Mouse (Mus musculus) liver, embryonic 12.5 days (tissue): ENCODE results near the gene Tmem40. TPM values are rescaled to one million over a fixed set of nuclear protein-coding genes. Genes with fewer than 3 reads are reported as not detected.

Experiments
- ATAC-seq: fragments of 200-750 bp; cut with Nextera tagmentation; 2 replicates; pipeline ENCODE4 v1.8.0; 2017; ENCODE audit warnings: moderate number of reproducible peaks, mild to moderate bottlenecking, moderate library complexity
- H3K27ac ChIP-seq: fragments of 300-500 bp; sonication (generic); 2 replicates; pipeline ENCODE4 v1.5.1; 2016; ENCODE audit warnings: mild to moderate bottlenecking
- H3K27me3 ChIP-seq: fragments of 300-500 bp; sonication (generic); replicated peaks from 2 replicates; pipeline ENCODE4 v1.6.1; 2016; ENCODE audit warnings: mild to moderate bottlenecking, moderate library complexity
- H3K36me3 ChIP-seq: fragments of 300-500 bp; sonication (generic); 2 replicates; pipeline ENCODE4 v1.6.1; 2016; ENCODE audit warnings: mild to moderate bottlenecking, moderate library complexity
- H3K4me1 ChIP-seq: fragments of 300-500 bp; sonication (generic); 2 replicates; pipeline ENCODE4 v1.6.1; 2016
- H3K4me2 ChIP-seq: fragments of 300-500 bp; sonication (generic); 2 replicates; pipeline ENCODE4 v1.6.1; 2016; ENCODE audit warnings: mild to moderate bottlenecking, moderate library complexity
- H3K4me3 ChIP-seq: fragments of 300-500 bp; sonication (generic); 2 replicates; pipeline ENCODE4 v1.5.1; 2016; ENCODE audit warnings: mild to moderate bottlenecking, moderate library complexity
- H3K9ac ChIP-seq: fragments of 300-500 bp; sonication (generic); 2 replicates; pipeline ENCODE4 v1.6.1; 2016; ENCODE audit warnings: mild to moderate bottlenecking, moderate library complexity
- H3K9me3 ChIP-seq: fragments of 300-500 bp; sonication (generic); replicated peaks from 2 replicates; pipeline ENCODE4 v1.6.1; 2016; ENCODE audit warnings: mild to moderate bottlenecking, moderate library complexity
- WGBS: fragments of 180-500 bp; shearing (Covaris S2); methylation state at CpG from one replicate; pipeline ENCODE4 v1.1.7; 2016; ENCODE audit not compliant: insufficient replicate concordance; 5-methylcytosine and 5-hydroxymethylcytosine counted together
- polyA plus RNA-seq: library from polyadenylated mRNA; unstranded; fragments of >200 nt; fragmentation: Nextera tagmentation; extraction: Ambion mirVana; gene quantifications from 2 replicates; pipeline ENCODE4 v1.2.1, GENCODE M21; 2016

The Tmem40 gene
- polyA plus RNA-seq, 1 experiment from 2014 or later = 32.7 TPM

- no peaks in the 10 kb centered on the region for H3K4me1 ChIP-seq
- H3K9ac ChIP-seq = no peak overlapping the region
- no peak for ATAC-seq
- no peaks in the 10 kb centered on the region for H3K9me3 ChIP-seq
- no peak overlapping the region for H3K4me3 ChIP-seq
- H3K36me3 ChIP-seq = peaks cover 90% of the 10 kb centered on the region
- H3K27ac ChIP-seq = no peak overlapping the region
- H3K4me2 ChIP-seq = no peak overlapping the region
- 80% methylated on average over 10 of the region's 10 CpGs for WGBS
- H3K27me3 ChIP-seq = no peaks in the 10 kb centered on the region
These were observed 28.8 kb upstream of the Tmem40 start for GRCm38 (mm10) chr6:115791016-115791415.

GRCm38 (mm10) chr6:115782781-115783180, 20.6 kb upstream of the Tmem40 start:
- WGBS = 73% methylated on average over 3 of the region's 3 CpGs
- Histone ChIP-seq H3K4me2 (no peak overlapping the region), H3K4me3 (no peak overlapping the region), H3K27ac (no peak overlapping the region), H3K9ac (no peak overlapping the region), H3K36me3 (peaks cover 85% of the 10 kb centered on the region), H3K4me1 (no peaks in the 10 kb centered on the region), H3K27me3 (no peaks in the 10 kb centered on the region), H3K9me3 (no peaks in the 10 kb centered on the region)
- ATAC-seq = no peak

GRCm38 (mm10) chr6:115776363-115776762, 14.2 kb upstream of the Tmem40 start:
- WGBS = 48% methylated on average over 9 of the region's 9 CpGs
- H3K4me3 ChIP-seq = no peak overlapping the region

GRCm38 (mm10) chr6:115775838-115776237, 13.6 kb upstream of the Tmem40 start:
- 48% methylated on average over 3 of the region's 3 CpGs for WGBS
- 0 out of 2 replicates have a peak, but pooled peaks have one; percentile 5 for ATAC-seq
- Histone ChIP-seq H3K36me3 (peaks cover 19% of the 10 kb centered on the region), H3K4me1 (peaks cover 34% of the 10 kb centered on the region), H3K9ac (no peak overlapping the region), H3K27ac (no peak overlapping the region), H3K27me3 (no peaks in the 10 kb centered on the region), H3K4me3 (peak overlapping the region; percentile 70; the same call in 1 of the 2 replicates), H3K9me3 (no peaks in the 10 kb centered on the region; the same call in 1 of the 2 replicates), H3K4me2 (peak overlapping the region; percentile 87)

More at GRCm38 (mm10) chr6:115776363-115776762, 14.2 kb upstream of the Tmem40 start:
- peaks cover 34% of the 10 kb centered on the region for H3K4me1 ChIP-seq
- peak overlapping the region; percentile 87 for H3K4me2 ChIP-seq
- no peak overlapping the region for H3K9ac ChIP-seq
- no peak for ATAC-seq
- no peak overlapping the region for H3K27ac ChIP-seq
- H3K27me3 ChIP-seq = no peaks in the 10 kb centered on the region
- peaks cover 24% of the 10 kb centered on the region for H3K36me3 ChIP-seq
- H3K9me3 ChIP-seq = no peaks in the 10 kb centered on the region; the same call in 1 of the 2 replicates

GRCm38 (mm10) chr6:115774501-115774921, 12.3 kb upstream of the Tmem40 start, which contains the start of gene Cand2:
Cand2 (plus strand) TSS chr6:115774538.
- WGBS = 0% methylated on average over 10 of the region's 28 CpGs
- Histone ChIP-seq H3K4me2 (peak within 1 kb of the TSS; percentile 87), H3K27me3 (no peaks in the 10 kb centered on the region), H3K27ac (peak within 1 kb of the TSS; percentile 68), H3K9ac (peak within 1 kb of the TSS; percentile 74), H3K9me3 (no peaks in the 10 kb centered on the region; the same call in 1 of the 2 replicates), H3K36me3 (peaks cover 6% of the 10 kb centered on the region; the same call in 1 of the 2 replicates), H3K4me3 (peak within 1 kb of the TSS; percentile 70), H3K4me1 (peaks cover 34% of the 10 kb centered on the region)
- ATAC-seq = peak; percentile 62

GRCm38 (mm10) chr6:115773966-115774413, 11.8 kb upstream of the Tmem40 start:
- under 1% methylated on average over 14 of the region's 14 CpGs for WGBS
- Histone ChIP-seq H3K9me3 (no peaks in the 10 kb centered on the region; the same call in 1 of the 2 replicates), H3K27me3 (no peaks in the 10 kb centered on the region), H3K9ac (peak overlapping the region; percentile 63), H3K4me1 (peaks cover 34% of the 10 kb centered on the region), H3K36me3 (peaks cover 6% of the 10 kb centered on the region; the same call in 1 of the 2 replicates), H3K27ac (no peak overlapping the region), H3K4me3 (peak overlapping the region; percentile 70), H3K4me2 (peak overlapping the region; percentile 87)
- ATAC-seq = 0 out of 2 replicates have a peak, but pooled peaks have one; percentile 48

GRCm38 (mm10) chr6:115772604-115773003, 10.4 kb upstream of the Tmem40 start:
- no peak overlapping the region for H3K9ac ChIP-seq
- no peaks in the 10 kb centered on the region; the same call in 1 of the 2 replicates for H3K9me3 ChIP-seq
- no peak overlapping the region for H3K27ac ChIP-seq
- no peaks in the 10 kb centered on the region for H3K36me3 ChIP-seq
- peaks cover 44% of the 10 kb centered on the region for H3K4me1 ChIP-seq
- no peak for ATAC-seq
- 80% methylated on average over 1 of the region's 1 CpGs for WGBS
- H3K4me2 ChIP-seq = no peak overlapping the region
- H3K4me3 ChIP-seq = no peak overlapping the region
- no peaks in the 10 kb centered on the region for H3K27me3 ChIP-seq

- H3K4me3 ChIP-seq = no peak overlapping the region
- no peaks in the 10 kb centered on the region for H3K36me3 ChIP-seq
- no peak overlapping the region for H3K4me2 ChIP-seq
- ATAC-seq = no peak
- H3K4me1 ChIP-seq = peaks cover 48% of the 10 kb centered on the region
- no peaks in the 10 kb centered on the region; the same call in 1 of the 2 replicates for H3K9me3 ChIP-seq
- no peak overlapping the region for H3K9ac ChIP-seq
- H3K27me3 ChIP-seq = no peaks in the 10 kb centered on the region
- WGBS = 67% methylated on average over 6 of the region's 6 CpGs
- no peak overlapping the region for H3K27ac ChIP-seq
These were observed 10.0 kb upstream of the Tmem40 start for GRCm38 (mm10) chr6:115772201-115772600.

GRCm38 (mm10) chr6:115770852-115771251, 8.6 kb upstream of the Tmem40 start:
- H3K4me2 ChIP-seq = no peak overlapping the region
- H3K27ac ChIP-seq = no peak overlapping the region
- WGBS = 65% methylated on average over 4 of the region's 4 CpGs
- no peaks in the 10 kb centered on the region for H3K27me3 ChIP-seq
- no peaks in the 10 kb centered on the region; the same call in 1 of the 2 replicates for H3K9me3 ChIP-seq
- ATAC-seq = no peak
- H3K36me3 ChIP-seq = no peaks in the 10 kb centered on the region
- no peak overlapping the region for H3K9ac ChIP-seq
- H3K4me3 ChIP-seq = no peak overlapping the region
- peaks cover 40% of the 10 kb centered on the region for H3K4me1 ChIP-seq

GRCm38 (mm10) chr6:115770059-115770670, 8.0 kb upstream of the Tmem40 start:
- no peak for ATAC-seq
- no peaks in the 10 kb centered on the region for H3K36me3 ChIP-seq
- H3K27me3 ChIP-seq = no peaks in the 10 kb centered on the region
- H3K4me2 ChIP-seq = no peak overlapping the region
- H3K4me1 ChIP-seq = peaks cover 33% of the 10 kb centered on the region
- no peak overlapping the region for H3K4me3 ChIP-seq
- 0 out of 2 replicates have a peak overlapping the region, but pooled peaks have one; percentile 41 for H3K27ac ChIP-seq
- no peak overlapping the region for H3K9ac ChIP-seq
- whole genome bisulfite sequencing = 74% methylated on average over 20 of the region's 20 CpGs
- no peaks in the 10 kb centered on the region; the same call in 1 of the 2 replicates for H3K9me3 ChIP-seq

GRCm38 (mm10) chr6:115768207-115768606, 6.0 kb upstream of the Tmem40 start:
- H3K4me2 ChIP-seq = no peak overlapping the region
- WGBS = 19% methylated on average over 4 of the region's 4 CpGs

GRCm38 (mm10) chr6:115767357-115767756, 5.1 kb upstream of the Tmem40 start:
- Histone ChIP-seq H3K4me1 (peaks cover 44% of the 10 kb centered on the region), H3K9ac (no peak overlapping the region), H3K4me3 (no peak overlapping the region), H3K27me3 (no peaks in the 10 kb centered on the region), H3K36me3 (no peaks in the 10 kb centered on the region), H3K9me3 (no peaks in the 10 kb centered on the region; the same call in 1 of the 2 replicates), H3K4me2 (no peak overlapping the region), H3K27ac (peak overlapping the region; percentile 51; the same call in 1 of the 2 replicates)
- 22% methylated on average over 9 of the region's 9 CpGs for WGBS
- no peak for ATAC-seq

More at GRCm38 (mm10) chr6:115768207-115768606, 6.0 kb upstream of the Tmem40 start:
- Histone ChIP-seq H3K27me3 (no peaks in the 10 kb centered on the region), H3K36me3 (no peaks in the 10 kb centered on the region), H3K9ac (no peak overlapping the region), H3K9me3 (no peaks in the 10 kb centered on the region; the same call in 1 of the 2 replicates), H3K27ac (peak overlapping the region; percentile 15), H3K4me3 (no peak overlapping the region), H3K4me1 (peaks cover 35% of the 10 kb centered on the region)
- ATAC-seq = peak; percentile 72; the same call in 1 of the 2 replicates
